Mouse (Mus musculus): ENCODE results near the gene Nr2c1. TPM values are rescaled to one million over a fixed set of nuclear protein-coding genes. Genes with fewer than 3 reads are reported as not detected.

The Nr2c1 gene
- polyA plus RNA-seq, 1 experiment from 2014 or later = 4.2 TPM

- Histone ChIP-seq H3K9me3 (ENCODE audit: control insufficient read depth) (no peaks in the 10 kb centered on the region), H3K4me2 (replicated peaks; ENCODE audit: low read depth) (no peak overlapping the region), H3K27me3 (replicated peaks; ENCODE audit: control insufficient read depth, insufficient read depth, low read length) (no peaks in the 10 kb centered on the region), H3K4me3 (ENCODE audit: low read depth, low read length) (no peak overlapping the region), H3K4me1 (replicated peaks; ENCODE audit: control insufficient read depth, insufficient read depth, low read length) (no peaks in the 10 kb centered on the region; the same call in 1 of the 2 replicates), H3K36me3 (ENCODE audit: control insufficient read depth, insufficient read depth) (peaks cover 39% of the 10 kb centered on the region), H3K9ac (ENCODE audit: low read depth, low read length) (no peak overlapping the region), H3K27ac (ENCODE audit: low read depth, low read length) (0 out of 2 replicates have a peak overlapping the region, but pooled peaks have one; percentile 79)
- no peak for TF ChIP-seq CTCF (IDR thresholded peaks at IDR 0.05; ENCODE audit: low read depth)
- WGBS = 81% methylated on average over 6 of the region's 6 CpGs
- no peak for ATAC-seq
Observed at GRCm38 (mm10) chr10:94172706-94173105, 24.9 kb downstream of the Nr2c1 start.

DNA sequence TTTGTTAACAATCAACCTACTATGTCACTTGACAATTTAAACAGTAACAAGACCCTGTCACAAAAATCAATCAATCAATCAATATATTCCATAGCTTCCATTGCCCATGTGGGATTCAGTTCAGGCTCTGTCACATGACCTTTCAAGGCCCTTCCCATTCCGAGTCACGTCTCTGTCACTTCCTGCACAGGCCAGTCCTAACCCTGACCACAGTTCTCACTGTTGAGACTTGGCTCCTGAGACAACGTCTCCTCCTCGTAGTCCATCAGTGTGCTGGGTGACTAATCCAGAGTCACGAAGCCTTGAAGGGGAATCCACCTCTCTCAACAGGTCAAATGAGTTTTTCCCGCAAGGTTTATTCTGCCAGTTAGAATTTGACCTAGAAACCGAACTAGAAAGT, 26.8 kb downstream of the Nr2c1 start:
- Histone ChIP-seq H3K36me3 (ENCODE audit: control insufficient read depth, insufficient read depth) (peaks cover 20% of the 10 kb centered on the region), H3K4me1 (replicated peaks; ENCODE audit: control insufficient read depth, insufficient read depth, low read length) (no peaks in the 10 kb centered on the region; the same call in 1 of the 2 replicates), H3K27ac (ENCODE audit: low read depth, low read length) (no peak overlapping the region), H3K27me3 (replicated peaks; ENCODE audit: control insufficient read depth, insufficient read depth, low read length) (no peaks in the 10 kb centered on the region), H3K4me3 (ENCODE audit: low read depth, low read length) (no peak overlapping the region), H3K4me2 (replicated peaks; ENCODE audit: low read depth) (no peak overlapping the region), H3K9ac (ENCODE audit: low read depth, low read length) (no peak overlapping the region), H3K9me3 (ENCODE audit: control insufficient read depth) (no peaks in the 10 kb centered on the region)
- whole genome bisulfite sequencing = 75% methylated on average over 7 of the region's 7 CpGs
- ATAC-seq = no peak
- TF ChIP-seq CTCF (IDR thresholded peaks at IDR 0.05; ENCODE audit: low read depth) = no peak

- Histone ChIP-seq H3K27me3 (replicated peaks; ENCODE audit: control insufficient read depth, insufficient read depth, low read length) (no peaks in the 10 kb centered on the region), H3K27ac (ENCODE audit: low read depth, low read length) (no peak overlapping the region), H3K4me1 (replicated peaks; ENCODE audit: control insufficient read depth, insufficient read depth, low read length) (no peaks in the 10 kb centered on the region), H3K4me2 (replicated peaks; ENCODE audit: low read depth) (no peak overlapping the region), H3K4me3 (ENCODE audit: low read depth, low read length) (no peak overlapping the region), H3K36me3 (ENCODE audit: control insufficient read depth, insufficient read depth) (peaks cover 28% of the 10 kb centered on the region), H3K9ac (ENCODE audit: low read depth, low read length) (no peak overlapping the region), H3K9me3 (ENCODE audit: control insufficient read depth) (no peaks in the 10 kb centered on the region)
- TF ChIP-seq CTCF (IDR thresholded peaks at IDR 0.05; ENCODE audit: low read depth) = no peak
- WGBS = 49% methylated on average over 4 of the region's 4 CpGs
- ATAC-seq = no peak
Observed at GRCm38 (mm10) chr10:94183199-94183598, 35.4 kb downstream of the Nr2c1 start.

DNA sequence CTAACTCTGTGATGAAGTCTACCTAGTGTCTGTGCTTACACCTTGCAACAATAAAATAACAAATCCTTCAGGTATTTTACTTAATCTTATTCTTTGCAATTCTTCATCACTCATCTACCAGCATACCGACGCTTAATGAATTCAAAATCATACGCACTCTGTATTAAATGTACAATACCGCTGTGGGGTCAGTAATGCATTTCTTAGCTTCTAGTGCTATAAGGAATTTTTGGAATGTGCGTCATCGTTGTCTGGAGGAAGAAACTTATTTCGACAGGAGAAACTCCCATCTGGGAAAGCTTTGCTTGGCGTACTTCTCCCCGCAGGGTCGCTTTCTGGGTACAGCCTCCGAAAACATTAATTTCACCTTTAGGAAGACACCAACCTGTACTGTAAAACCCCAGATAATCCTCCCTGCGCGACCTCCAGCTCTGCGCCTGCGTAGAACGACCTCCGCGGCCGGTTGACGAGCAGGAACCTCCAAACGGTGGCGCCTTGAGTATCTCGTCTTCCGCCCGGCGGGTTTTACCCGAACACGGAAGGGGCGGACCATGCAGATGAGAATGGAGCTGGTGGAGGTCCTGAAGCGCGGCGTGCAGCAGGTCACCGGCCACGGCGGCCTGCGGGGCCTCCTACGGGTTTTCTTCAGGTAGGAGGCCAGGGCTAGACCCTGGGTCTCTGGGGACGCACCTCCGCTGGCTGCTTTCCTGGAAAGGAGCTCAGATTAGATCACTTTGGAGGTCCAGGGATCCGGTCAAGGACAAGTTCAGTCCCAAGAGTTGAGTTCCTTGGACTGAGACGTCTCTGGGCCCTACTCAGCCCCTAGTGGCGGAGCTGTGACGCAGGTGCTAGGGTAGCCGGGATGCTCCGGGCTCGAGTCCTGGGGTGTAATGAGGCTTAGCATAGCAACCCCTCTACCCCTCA, 50.9 kb downstream of the Nr2c1 start, which contains the start of gene Ndufa12:
TSS of gene Ndufa12 (plus strand) at position 239 of the 924 bp plus-strand sequence.
- under 1% methylated on average over 46 of the region's 46 CpGs for WGBS
- H3K9me3 ChIP-seq (ENCODE audit: control insufficient read depth) = no peaks in the 10 kb centered on the region
- H3K4me1 ChIP-seq (replicated peaks; ENCODE audit: control insufficient read depth, insufficient read depth, low read length) = no peaks in the 10 kb centered on the region
- peak within 1 kb of the TSS; percentile 71 for H3K9ac ChIP-seq (ENCODE audit: low read depth, low read length)
- no peaks in the 10 kb centered on the region for H3K27me3 ChIP-seq (replicated peaks; ENCODE audit: control insufficient read depth, insufficient read depth, low read length)
- peak within 1 kb of the TSS; percentile 91 for H3K4me3 ChIP-seq (ENCODE audit: low read depth, low read length)
- peak within 1 kb of the TSS; percentile 76 for H3K27ac ChIP-seq (ENCODE audit: low read depth, low read length)
- peak; percentile 76 for TF ChIP-seq CTCF (IDR thresholded peaks at IDR 0.05; ENCODE audit: low read depth)
- ATAC-seq = peak; percentile 97
- H3K4me2 ChIP-seq (replicated peaks; ENCODE audit: low read depth) = peak within 1 kb of the TSS; percentile 81
- H3K36me3 ChIP-seq (ENCODE audit: control insufficient read depth, insufficient read depth) = peaks cover 21% of the 10 kb centered on the region; the same call in 1 of the 2 replicates

DNA sequence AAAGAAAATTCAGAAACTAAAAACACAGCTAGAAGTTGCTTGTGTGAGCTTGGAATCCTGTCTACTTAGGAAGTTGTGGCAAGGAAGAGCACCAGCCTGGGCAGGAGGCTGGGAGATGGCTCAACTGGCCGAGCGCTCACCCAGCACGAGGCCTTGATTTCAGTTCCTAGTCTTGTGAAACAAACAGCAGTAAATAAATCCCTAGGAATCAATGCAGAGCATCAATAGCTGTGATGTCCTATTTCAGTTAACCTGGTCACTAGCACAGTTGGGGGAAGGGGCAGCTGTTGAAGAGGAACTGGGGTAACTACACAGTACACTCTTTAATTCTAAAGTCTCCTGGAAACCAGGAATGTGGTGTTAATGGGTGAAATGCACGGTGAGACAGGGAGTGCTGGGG, 57.1 kb downstream of the Nr2c1 start:
- H3K9ac ChIP-seq (ENCODE audit: low read depth, low read length) = no peak overlapping the region
- no peaks in the 10 kb centered on the region for H3K27me3 ChIP-seq (replicated peaks; ENCODE audit: control insufficient read depth, insufficient read depth, low read length)
- no peak overlapping the region for H3K27ac ChIP-seq (ENCODE audit: low read depth, low read length)
- peaks cover 53% of the 10 kb centered on the region for H3K36me3 ChIP-seq (ENCODE audit: control insufficient read depth, insufficient read depth)
- no peak overlapping the region for H3K4me3 ChIP-seq (ENCODE audit: low read depth, low read length)
- no peak overlapping the region for H3K4me2 ChIP-seq (replicated peaks; ENCODE audit: low read depth)
- no peak for TF ChIP-seq CTCF (IDR thresholded peaks at IDR 0.05; ENCODE audit: low read depth)
- 83% methylated on average over 4 of the region's 4 CpGs for WGBS
- no peaks in the 10 kb centered on the region for H3K4me1 ChIP-seq (replicated peaks; ENCODE audit: control insufficient read depth, insufficient read depth, low read length)
- ATAC-seq = no peak
- H3K9me3 ChIP-seq (ENCODE audit: control insufficient read depth) = no peaks in the 10 kb centered on the region

DNA sequence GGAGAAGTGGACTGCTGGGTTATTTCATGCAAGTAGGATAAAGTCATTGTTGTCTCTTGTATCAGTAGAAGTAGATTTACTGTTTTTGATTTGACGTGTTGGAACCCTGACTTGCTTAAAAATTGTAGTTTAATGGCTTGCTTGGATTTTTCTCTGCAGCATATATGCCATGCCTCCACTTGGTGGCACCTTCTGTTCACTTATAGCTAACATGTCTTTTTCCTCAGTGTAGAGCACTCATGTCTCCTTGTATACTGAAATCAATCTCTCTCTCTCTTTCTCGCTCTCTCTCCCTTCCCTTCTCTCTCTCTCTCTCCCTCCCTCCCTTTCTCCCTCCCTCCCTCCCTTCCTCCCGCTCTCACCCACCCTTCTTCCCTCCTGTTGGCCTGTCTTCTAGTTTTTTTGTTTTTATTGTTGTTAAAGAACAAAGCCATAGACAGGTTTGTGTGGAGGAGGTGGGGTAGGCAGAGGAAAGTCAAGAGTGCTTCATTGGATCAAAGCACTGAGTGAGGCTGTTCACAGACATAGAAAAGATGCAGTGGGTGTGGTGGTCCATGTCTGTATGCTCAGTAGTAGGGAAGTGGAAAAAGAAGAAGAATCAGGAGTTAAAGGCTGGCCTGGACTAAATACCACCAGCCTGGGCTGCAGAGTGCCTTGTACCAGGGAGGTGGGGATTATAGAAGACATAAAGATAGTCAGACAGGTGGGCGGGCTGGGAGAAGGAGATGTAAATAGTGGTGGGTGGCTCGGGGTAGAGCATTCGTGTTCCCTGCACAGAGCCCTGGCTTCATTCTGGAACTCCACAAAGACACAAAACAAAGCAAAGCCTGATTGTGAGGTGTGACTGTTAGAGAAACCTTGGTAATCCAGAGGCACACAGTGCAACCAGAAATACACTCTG, 63.1 kb downstream of the Nr2c1 start:
- Histone ChIP-seq H3K9me3 (ENCODE audit: control insufficient read depth) (no peaks in the 10 kb centered on the region), H3K27me3 (replicated peaks; ENCODE audit: control insufficient read depth, insufficient read depth, low read length) (no peaks in the 10 kb centered on the region), H3K9ac (ENCODE audit: low read depth, low read length) (no peak overlapping the region), H3K36me3 (ENCODE audit: control insufficient read depth, insufficient read depth) (peaks cover 35% of the 10 kb centered on the region), H3K27ac (ENCODE audit: low read depth, low read length) (no peak overlapping the region), H3K4me1 (replicated peaks; ENCODE audit: control insufficient read depth, insufficient read depth, low read length) (no peaks in the 10 kb centered on the region), H3K4me2 (replicated peaks; ENCODE audit: low read depth) (no peak overlapping the region), H3K4me3 (ENCODE audit: low read depth, low read length) (no peak overlapping the region)
- TF ChIP-seq CTCF (IDR thresholded peaks at IDR 0.05; ENCODE audit: low read depth) = peak; percentile 60
- no peak for ATAC-seq
- 81% methylated on average over 6 of the region's 6 CpGs for WGBS
